Mouse (Mus musculus): Measurements from ENCODE around the gene Slc25a13.

The Slc25a13 gene

DNA sequence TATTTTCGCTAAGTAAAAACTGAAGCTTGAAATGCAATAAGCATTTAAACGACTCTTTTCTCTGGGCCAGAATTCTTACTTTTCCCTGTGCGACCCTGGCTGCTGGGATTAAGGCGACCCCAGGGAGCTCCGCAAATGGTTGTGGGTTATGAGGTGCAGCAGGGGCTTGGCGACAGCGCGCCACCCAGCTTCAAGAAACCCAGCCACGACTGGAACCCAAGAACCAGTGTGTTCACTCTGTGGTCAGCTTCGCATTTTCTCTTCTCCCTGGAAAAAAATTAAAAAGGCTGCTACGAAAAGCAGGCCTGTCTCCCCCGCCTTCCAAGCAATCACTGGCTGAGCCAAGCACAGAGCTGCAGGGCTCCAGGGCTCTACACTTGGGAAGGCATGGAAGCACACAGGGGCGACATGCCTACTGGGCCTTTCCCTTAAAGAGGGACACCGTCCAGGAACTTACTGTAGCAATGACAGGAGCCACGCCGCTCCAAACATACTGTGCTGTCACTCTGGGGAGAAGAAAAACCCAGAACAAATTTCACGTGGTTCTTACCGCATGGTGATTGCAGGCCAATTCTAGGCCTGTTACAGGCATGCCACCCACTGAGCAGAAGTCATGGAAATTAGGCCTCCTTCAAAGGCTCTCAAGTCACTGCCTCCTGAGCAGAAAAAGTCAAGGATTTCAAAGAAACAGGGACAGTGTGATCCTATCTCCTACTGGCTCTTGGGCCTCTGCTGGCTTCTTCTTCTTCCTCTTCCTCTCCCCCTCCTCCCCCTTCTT is 178.0 kb downstream of the Slc25a13 start:
- DNase-seq (ENCODE audit: low spot score in 2 of 2) = no peak

DNA sequence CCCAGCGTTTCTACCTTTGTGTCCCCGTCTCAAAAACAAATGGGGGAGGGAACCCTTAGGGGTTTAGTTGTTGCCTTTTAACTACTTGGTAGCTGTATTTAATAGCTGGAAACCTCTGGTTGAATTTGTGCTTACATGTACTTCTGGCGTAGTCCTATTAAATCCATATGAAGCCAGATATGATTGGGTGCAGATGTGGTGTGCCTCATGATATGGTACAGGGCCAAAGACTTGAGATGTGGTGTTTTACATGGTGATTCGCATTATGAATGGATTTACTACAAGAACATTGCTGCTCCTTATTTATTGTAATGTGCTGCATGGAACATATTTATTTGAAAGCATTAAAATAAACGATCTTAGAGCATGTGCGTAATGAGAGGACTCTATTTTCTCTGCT is 189.3 kb downstream of the Slc25a13 start:
- DNase-seq (ENCODE audit: low spot score in 2 of 2) = no peak

- no peak for DNase-seq (ENCODE audit: low spot score in 2 of 2)
Observed at GRCm38 (mm10) chr6:6023976-6024375, 193.0 kb downstream of the Slc25a13 start.

DNA sequence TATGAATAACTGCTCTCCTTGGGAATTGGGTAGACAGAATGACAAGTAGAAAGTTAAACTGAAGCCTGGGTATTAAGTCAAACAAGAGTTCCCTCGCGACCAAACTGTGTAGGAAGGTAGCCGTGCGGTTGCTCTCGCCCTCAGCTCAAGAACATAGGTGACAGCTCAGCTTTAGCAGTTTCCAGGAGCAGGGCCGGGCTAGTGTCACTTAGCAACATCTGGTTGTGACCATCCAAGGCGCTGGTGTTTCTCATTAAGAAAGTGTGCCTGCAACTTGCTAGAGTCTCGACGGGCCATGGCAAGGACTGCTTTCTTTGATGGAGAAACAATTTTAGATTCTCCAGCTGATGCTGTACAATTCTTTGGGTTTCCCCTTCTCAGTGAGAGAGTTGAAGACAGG is 200.0 kb downstream of the Slc25a13 start:
- DNase-seq (ENCODE audit: low spot score in 2 of 2) = no peak

DNA sequence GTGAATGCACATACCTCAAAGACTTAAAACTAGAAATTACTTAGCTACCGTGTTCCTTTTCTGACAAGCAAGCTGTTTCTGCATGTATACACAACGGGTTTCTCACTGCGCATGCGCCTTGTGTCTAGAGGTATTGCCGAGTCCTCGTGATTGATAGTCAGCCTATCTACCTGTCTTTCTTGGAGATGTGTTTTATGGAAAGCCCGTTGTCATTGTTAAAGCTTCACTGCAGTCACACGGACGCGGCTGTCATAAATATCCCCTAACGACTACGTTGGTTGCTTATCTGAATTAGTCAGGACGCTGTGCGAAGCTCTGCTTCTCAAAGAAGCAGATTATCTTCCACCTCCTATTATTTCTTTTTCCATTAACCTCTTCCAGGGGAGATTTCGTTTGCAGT is 201.4 kb downstream of the Slc25a13 start:
- peak; percentile 46 to 51 for DNase-seq (ENCODE audit: low spot score in 2 of 2)

GRCm38 (mm10) chr6:6011364-6011763 is 205.6 kb downstream of the Slc25a13 start:
- DNase-seq (ENCODE audit: low spot score in 2 of 2) = no peak

GRCm38 (mm10) chr6:6005762-6006431 is 211.1 kb downstream of the Slc25a13 start:
- DNase-seq (ENCODE audit: low spot score in 2 of 2) = peak; percentile 84 to 90

DNA sequence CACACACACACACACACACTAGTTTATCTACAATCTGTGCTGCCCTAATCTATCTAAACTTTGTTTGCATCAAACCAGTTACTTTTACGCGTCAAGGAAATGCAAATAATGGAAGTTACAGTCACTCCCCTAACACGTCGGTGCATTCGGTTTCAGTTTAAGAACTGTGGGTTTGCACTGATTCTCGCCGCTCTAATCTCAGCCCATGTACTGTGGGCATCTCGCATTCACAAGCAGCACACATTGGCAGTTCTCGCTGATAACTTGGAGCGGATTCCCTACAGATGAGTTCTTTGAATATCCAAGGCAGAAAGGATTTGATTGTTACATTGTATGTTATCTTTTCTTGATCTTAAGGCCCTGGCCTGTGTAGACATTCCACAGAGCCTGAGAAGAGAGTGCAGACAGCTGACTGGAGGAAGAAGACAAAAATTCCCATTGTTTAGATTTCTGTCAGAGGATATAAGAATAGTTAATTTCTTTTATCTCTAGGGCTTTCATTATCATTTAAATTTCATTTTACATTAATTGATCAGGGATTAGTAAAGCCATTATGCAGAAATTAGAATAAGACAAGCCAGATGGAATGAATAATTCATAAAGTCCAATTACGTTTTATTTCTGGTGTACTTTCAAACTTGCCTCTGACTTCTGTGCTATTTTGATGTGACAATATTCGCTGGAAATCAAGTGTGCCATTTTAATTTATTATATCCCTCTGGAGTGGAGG is 212.1 kb downstream of the Slc25a13 start:
- DNase-seq (ENCODE audit: low spot score in 2 of 2) = no peak

- DNase-seq (ENCODE audit: low spot score in 2 of 2) = no peak
Observed at GRCm38 (mm10) chr6:6002061-6002460, 214.9 kb downstream of the Slc25a13 start.

DNA sequence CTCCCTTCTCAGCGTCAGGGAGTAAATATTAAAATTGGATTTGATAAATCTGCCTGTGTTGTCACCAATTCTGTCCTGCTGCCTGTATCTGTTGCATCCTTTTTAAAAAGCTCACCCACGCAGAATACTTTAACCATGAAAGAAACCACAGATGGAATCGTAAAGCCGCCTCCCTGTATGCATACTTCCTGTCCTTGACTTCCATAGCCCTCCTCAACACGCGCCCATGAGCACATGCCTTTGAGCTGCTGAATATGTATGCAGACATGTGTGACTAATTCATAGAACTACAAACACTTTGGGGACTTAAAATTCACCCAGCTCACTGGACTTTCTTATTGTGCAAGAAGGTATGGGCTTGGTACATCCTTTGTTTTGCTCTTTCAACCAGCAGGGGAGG is 219.4 kb downstream of the Slc25a13 start:
- no peak for DNase-seq (ENCODE audit: low spot score in 2 of 2)

DNA sequence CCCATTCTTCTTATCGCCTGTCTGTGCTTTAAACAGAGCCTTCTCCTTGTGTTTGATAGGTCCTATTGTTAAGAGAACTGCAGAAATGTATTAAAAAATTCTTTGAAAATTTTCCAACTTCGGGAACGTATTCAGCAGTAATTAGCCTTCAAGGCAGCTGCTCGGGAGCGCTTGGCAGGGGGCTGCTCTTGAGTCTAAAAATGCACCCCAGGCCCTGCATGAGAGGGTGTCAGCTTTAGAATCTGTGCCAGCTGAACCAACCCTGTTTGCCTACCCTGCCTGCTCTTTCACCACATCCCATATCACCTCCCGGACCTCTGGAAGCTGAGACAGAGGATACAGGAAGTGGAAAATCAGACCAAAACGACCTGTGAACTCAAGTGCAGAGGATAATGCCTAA is 223.9 kb downstream of the Slc25a13 start:
- DNase-seq (ENCODE audit: low spot score in 2 of 2) = peak; percentile 50 to 56

GRCm38 (mm10) chr6:5991817-5992755 is 224.9 kb downstream of the Slc25a13 start:
- DNase-seq (ENCODE audit: low spot score in 2 of 2) = peak; percentile 77 to 82

DNA sequence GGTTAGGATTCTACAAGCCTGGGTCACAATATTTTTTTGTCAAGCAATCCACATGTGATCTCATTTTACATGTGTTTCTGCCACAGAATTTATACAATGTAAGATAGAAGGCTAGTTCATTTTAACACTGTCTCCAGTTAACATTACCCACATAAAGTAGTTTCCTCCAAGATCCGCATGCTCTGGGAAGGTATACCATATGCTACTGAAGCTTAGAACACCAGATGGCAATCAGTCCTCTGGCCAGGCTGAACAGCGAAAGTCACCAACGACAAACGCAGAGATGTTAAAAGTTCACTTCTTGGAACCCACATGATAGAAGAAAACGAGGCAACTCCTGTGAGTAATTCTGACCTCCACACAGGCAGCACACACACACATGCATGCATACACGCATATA is 225.7 kb downstream of the Slc25a13 start:
- DNase-seq (ENCODE audit: low spot score in 2 of 2) = no peak
